Mouse (Mus musculus) cerebellum, adult 2 months (tissue): ENCODE data around the gene March5.

ENCODE experiments used
- CTCF ChIP-seq: fragments of 200-500 bp; IDR thresholded peaks from 2 replicates; pipeline ENCODE4 v1.5.1; 2011; ENCODE audit warnings: low read depth, mild to moderate bottlenecking, control low read depth, low read length, moderate library complexity, borderline replicate concordance; ENCODE audit not compliant: insufficient read depth
- POLR2A ChIP-seq: fragments of 200-500 bp; IDR thresholded peaks from 2 replicates; pipeline ENCODE4 v1.6.1; 2011; ENCODE audit warnings: low read length, control low read depth, borderline replicate concordance; ENCODE audit not compliant: insufficient read depth

GRCm38 (mm10) chr19:37252104-37252503 lies 44.8 kb downstream of the March5 start:
- no peak for TF ChIP-seq POLR2A
- TF ChIP-seq CTCF, result no peak
